Mouse (Mus musculus) ES-Bruce4 (cell line): ENCODE results near the gene Ms4a3. TPM values are rescaled to one million over a fixed set of nuclear protein-coding genes. Genes with fewer than 3 reads are reported as not detected.
A peak's percentile ranks its signal among the peaks of the same experiment; 100 is the strongest.

Source experiments
- H3K27ac ChIP-seq: 2 replicates; pipeline ENCODE4 v1.5.1; 2012; ENCODE audit warnings: low read length, inconsistent platforms; ENCODE audit not compliant: insufficient read depth
- H3K27me3 ChIP-seq: 2 replicates; pipeline ENCODE4 v1.6.1; 2012; ENCODE audit warnings: mild to moderate bottlenecking, low read length, inconsistent platforms; ENCODE audit not compliant: control insufficient read depth, poor library complexity, insufficient read depth, severe bottlenecking
- H3K36me3 ChIP-seq: 2 replicates; pipeline ENCODE4 v1.6.1; 2012; ENCODE audit warnings: inconsistent platforms, mild to moderate bottlenecking, low read length, moderate library complexity; ENCODE audit not compliant: control insufficient read depth, poor library complexity, insufficient read depth, severe bottlenecking
- H3K4me1 ChIP-seq: one replicate; pipeline ENCODE4 v1.8.1; 2011; ENCODE audit warnings: low read length; ENCODE audit not compliant: control insufficient read depth, insufficient read depth
- H3K4me3 ChIP-seq: 2 replicates; pipeline ENCODE4 v1.5.1; 2011; ENCODE audit warnings: low read depth, mild to moderate bottlenecking, low read length
- H3K9ac ChIP-seq: 2 replicates; pipeline ENCODE4 v1.6.1; 2012; ENCODE audit warnings: low read depth, mild to moderate bottlenecking, inconsistent platforms; ENCODE audit not compliant: poor library complexity, severe bottlenecking
- H3K9me3 ChIP-seq: replicated peaks from 2 replicates; pipeline ENCODE4 v1.6.1; 2012; ENCODE audit warnings: mild to moderate bottlenecking, low read length, inconsistent platforms; ENCODE audit not compliant: control insufficient read depth, poor library complexity, insufficient read depth, severe bottlenecking
- CTCF ChIP-seq: IDR thresholded peaks from one replicate; pipeline ENCODE4 v1.8.1; 2011; ENCODE audit warnings: low read depth, low read length
- EP300 ChIP-seq: IDR thresholded peaks from 2 replicates; pipeline ENCODE4 v1.6.1; 2011; ENCODE audit warnings: low read depth, low read length; ENCODE audit not compliant: insufficient read depth
- POLR2A ChIP-seq: IDR thresholded peaks from one replicate; pipeline ENCODE4 v1.8.1; 2011; ENCODE audit warnings: low read length; ENCODE audit not compliant: insufficient read depth
- polyA plus RNA-seq: library from polyadenylated mRNA; stranded (reverse); fragments of >200 nt; gene quantifications from 2 replicates; pipeline ENCODE4 v1.2.4, GENCODE M21; 2011; ENCODE audit warnings: low read depth; ENCODE audit not compliant: missing spikeins, insufficient read depth, insufficient read length

Gene Ms4a3
- polyA plus RNA-seq, 1 experiment, result not detected

DNA sequence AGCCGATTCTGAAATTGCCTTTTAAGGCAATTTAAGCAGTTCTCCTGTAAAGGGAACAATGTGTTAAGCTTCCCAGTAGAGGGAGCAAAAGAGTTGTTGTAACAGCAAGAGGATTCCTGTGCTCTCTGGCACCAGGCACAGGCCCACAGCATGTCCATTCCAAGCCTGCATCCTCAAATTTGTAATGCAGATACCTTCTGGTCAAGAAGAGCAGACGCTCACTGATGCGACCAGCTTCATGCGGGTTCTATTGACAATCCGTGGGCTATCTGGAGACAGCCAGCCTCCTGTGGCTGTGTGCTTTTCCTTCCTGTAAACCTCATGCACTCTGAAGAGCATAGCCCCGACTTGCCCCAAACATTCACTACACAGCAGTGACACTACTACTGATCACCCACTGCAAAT, 29.1 kb downstream of the Ms4a3 start:
- TF ChIP-seq CTCF (peak; percentile 35), EP300 (no peak), POLR2A (no peak)
- peaks cover 4% of the 10 kb centered on the region for H3K4me1 ChIP-seq
- H3K9ac ChIP-seq, result no peak overlapping the region

DNA sequence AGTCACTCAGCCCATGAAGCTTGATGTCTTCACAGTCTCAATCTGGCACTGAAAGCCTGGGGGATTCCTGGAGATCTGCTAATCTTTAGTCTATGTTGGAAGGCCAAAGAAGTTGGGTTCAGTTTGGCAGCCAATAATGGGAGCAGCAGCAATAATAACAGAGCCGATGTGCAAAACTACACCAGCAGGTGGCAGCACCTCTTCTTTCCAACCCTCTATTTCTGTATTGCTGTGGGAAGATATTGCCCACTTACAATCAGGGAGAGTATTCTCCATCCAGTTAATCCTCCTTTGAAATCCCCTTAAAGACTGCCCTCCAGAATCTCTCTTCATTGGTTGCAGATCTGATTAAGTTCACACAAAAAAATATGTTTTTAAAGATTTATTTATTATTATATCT, 32.5 kb downstream of the Ms4a3 start:
- TF ChIP-seq POLR2A, result no peak
- peak; percentile 12 for TF ChIP-seq CTCF
- no peak for TF ChIP-seq EP300
- Histone ChIP-seq H3K4me3 (no peak overlapping the region), H3K9me3 (no peaks in the 10 kb centered on the region), H3K27me3 (no peaks in the 10 kb centered on the region), H3K4me1 (peaks cover 4% of the 10 kb centered on the region), H3K36me3 (no peaks in the 10 kb centered on the region), H3K9ac (no peak overlapping the region), H3K27ac (no peak overlapping the region)

More for the DNA sequence above, 29.1 kb downstream of the Ms4a3 start:
- H3K4me3 ChIP-seq, result no peak overlapping the region
- no peaks in the 10 kb centered on the region for H3K9me3 ChIP-seq
- H3K27me3 ChIP-seq, result peaks cover 1% of the 10 kb centered on the region; the same call in 1 of the 2 replicates
- H3K36me3 ChIP-seq, result no peaks in the 10 kb centered on the region
- peak overlapping the region; percentile 18; the same call in 1 of the 2 replicates for H3K27ac ChIP-seq

DNA sequence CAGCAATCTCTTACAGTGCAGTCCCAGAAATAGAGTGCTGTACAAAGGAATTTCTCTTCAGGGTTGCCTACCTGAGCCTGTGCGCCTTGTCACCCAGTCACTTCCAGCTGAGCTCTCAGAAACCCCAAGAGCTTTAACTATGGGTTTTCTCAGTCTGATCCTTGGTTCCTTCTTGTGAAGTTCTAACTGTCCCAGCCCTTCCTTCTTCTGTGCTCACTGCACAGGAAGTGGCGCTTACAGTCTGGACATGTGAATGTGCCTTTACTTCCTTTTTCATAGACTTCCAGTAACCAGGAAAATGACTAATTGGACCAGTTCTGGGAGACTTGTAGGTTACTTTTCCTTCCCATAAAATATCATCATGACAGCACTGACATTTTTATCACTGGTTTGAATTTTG, 36.0 kb downstream of the Ms4a3 start, which contains the start of gene Ms4a6d:
Ms4a6d (minus strand) TSS at position 247 of the 400 bp plus-strand sequence.
- no peak within 1 kb of the TSS for H3K27ac ChIP-seq

DNA sequence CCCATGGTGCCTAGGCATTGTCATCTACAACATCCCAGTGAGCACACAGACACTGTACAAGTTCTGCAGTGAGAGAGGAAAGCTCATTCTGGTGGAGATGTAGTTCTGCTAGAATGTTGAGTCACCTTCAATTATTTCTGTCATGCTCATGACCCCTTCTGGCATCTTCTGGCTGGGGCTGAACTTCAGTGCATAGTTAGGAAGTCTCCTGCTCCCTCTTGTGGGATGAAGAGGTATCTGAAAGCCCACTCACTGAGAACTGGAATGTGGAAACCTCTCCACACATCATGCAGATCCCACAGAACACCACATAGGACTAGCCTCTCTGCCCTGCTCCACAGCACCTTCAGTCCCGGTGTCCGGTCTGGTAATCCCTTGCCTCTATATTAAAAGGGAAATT, 38.6 kb downstream of the Ms4a3 start:
- Histone ChIP-seq H3K4me1 (no peaks in the 10 kb centered on the region), H3K36me3 (no peaks in the 10 kb centered on the region), H3K4me3 (no peak overlapping the region), H3K27ac (no peak overlapping the region), H3K27me3 (no peaks in the 10 kb centered on the region), H3K9ac (no peak overlapping the region), H3K9me3 (no peaks in the 10 kb centered on the region)
- TF ChIP-seq EP300, result no peak
- peak; percentile 14 for TF ChIP-seq CTCF

More for the DNA sequence above, 36.0 kb downstream of the Ms4a3 start, which contains the start of gene Ms4a6d:
- Histone ChIP-seq H3K27me3 (no peaks in the 10 kb centered on the region), H3K9me3 (no peaks in the 10 kb centered on the region), H3K36me3 (no peaks in the 10 kb centered on the region), H3K4me3 (no peak within 1 kb of the TSS), H3K4me1 (no peaks in the 10 kb centered on the region), H3K9ac (no peak within 1 kb of the TSS)
- TF ChIP-seq EP300, result no peak
- TF ChIP-seq CTCF, result no peak
- TF ChIP-seq POLR2A, result no peak

DNA sequence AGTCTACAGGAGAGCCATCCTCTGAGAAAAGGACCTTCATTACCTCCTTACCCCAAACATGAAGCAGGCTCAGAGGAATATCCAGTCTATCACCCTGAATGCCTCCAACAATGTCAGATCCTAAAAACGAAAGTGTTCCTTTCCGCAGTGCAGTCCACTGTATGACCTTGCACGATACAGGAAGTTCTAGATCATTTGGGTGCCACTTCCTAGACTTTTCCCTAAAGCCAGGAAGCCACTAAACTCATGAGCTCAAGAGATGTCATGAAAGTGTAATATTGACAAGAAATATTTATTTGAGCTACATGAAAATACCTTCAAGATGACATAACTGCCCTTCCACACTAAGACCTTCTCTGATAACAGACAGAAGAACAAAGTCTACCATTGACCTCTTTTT, 39.3 kb downstream of the Ms4a3 start:
- Histone ChIP-seq H3K9me3 (no peaks in the 10 kb centered on the region), H3K27ac (no peak overlapping the region), H3K36me3 (no peaks in the 10 kb centered on the region), H3K4me1 (no peaks in the 10 kb centered on the region), H3K9ac (no peak overlapping the region), H3K27me3 (no peaks in the 10 kb centered on the region), H3K4me3 (no peak overlapping the region)
- TF ChIP-seq CTCF (no peak), EP300 (no peak), POLR2A (no peak)

DNA sequence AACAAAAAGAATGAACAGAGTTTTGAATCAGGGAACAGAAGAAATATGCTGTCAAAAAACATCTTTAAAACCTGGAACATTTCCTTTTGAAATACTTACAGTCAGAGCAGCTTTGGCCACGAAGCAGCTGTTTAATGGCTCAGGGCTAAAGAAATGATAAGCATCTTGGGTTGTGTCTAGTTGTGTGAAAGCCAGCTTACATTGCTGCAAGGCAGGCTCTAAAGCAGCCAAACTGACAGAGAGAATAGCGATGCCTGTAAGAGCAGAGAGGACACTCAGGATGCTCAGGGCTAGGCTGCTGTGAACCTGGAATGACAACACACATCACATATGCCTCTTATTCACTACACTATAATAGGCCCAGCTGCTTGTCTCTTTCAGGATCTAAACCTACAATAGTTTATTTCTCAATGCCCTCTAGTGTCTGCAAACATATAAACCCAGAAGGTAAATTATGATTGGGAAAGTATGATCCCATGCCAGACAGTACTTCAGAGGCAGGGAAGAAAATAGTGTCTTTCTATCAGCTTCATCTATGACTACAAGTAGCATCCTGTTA, 50.7 kb downstream of the Ms4a3 start:
- H3K27me3 ChIP-seq, result peaks cover 2% of the 10 kb centered on the region; the same call in 1 of the 2 replicates
- H3K4me3 ChIP-seq, result no peak overlapping the region
- no peak overlapping the region for H3K9ac ChIP-seq
- no peaks in the 10 kb centered on the region; the same call in 1 of the 2 replicates for H3K9me3 ChIP-seq
- no peaks in the 10 kb centered on the region for H3K4me1 ChIP-seq
- no peaks in the 10 kb centered on the region for H3K36me3 ChIP-seq
- TF ChIP-seq EP300 (no peak), CTCF (no peak), POLR2A (no peak)
- H3K27ac ChIP-seq, result no peak overlapping the region
